Mouse (Mus musculus): ENCODE data around the gene Ino80. TPM values are rescaled to one million over a fixed set of nuclear protein-coding genes. Genes with fewer than 3 reads are reported as not detected.

Ino80 gene
- polyA plus RNA-seq, 1 experiment: 12.9 TPM

GRCm38 (mm10) chr2:119399313-119399712, 78.2 kb downstream of the Ino80 start:
- TF ChIP-seq CTCF (IDR thresholded peaks at IDR 0.05; ENCODE audit: low read depth, low read length) (no peak), POLR2A (IDR thresholded peaks at IDR 0.05; ENCODE audit: borderline replicate concordance, low read depth, low read length) (no peak)
- no peak overlapping the region for H3K27ac ChIP-seq (ENCODE audit: insufficient read depth, low read depth, low read length)
- H3K4me1 ChIP-seq (ENCODE audit: control insufficient read depth, insufficient read depth, low read length): 0 out of 2 replicates have a peak, but pooled peaks cover 3% of the 10 kb centered on the region
- H3K4me3 ChIP-seq (ENCODE audit: insufficient read depth, low read length): no peak overlapping the region

DNA sequence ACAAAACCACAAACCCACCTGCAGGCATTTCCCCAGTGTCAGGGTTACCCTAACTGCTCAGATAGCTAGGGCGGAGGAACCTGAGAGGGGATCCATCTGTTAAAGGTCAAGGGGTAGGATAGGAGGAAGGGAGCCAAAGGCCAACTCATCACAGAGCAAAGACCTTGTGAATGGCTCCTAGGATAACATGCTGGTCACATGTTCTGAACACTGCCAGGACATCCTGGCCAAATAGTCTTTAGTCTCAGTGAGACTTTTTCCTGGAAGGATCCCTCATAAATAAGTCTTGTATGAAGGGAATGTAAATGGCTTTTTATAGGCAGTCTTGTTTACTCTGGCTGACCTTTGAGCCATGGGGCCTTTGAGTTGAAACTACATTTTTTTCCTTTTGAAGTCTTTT, 78.8 kb downstream of the Ino80 start:
- Histone ChIP-seq H3K4me1 (ENCODE audit: control insufficient read depth, insufficient read depth, low read length) (0 out of 2 replicates have a peak, but pooled peaks cover 3% of the 10 kb centered on the region), H3K27ac (ENCODE audit: insufficient read depth, low read depth, low read length) (no peak overlapping the region), H3K4me3 (ENCODE audit: insufficient read depth, low read length) (no peak overlapping the region)
- TF ChIP-seq POLR2A (IDR thresholded peaks at IDR 0.05; ENCODE audit: borderline replicate concordance, low read depth, low read length) (no peak), CTCF (IDR thresholded peaks at IDR 0.05; ENCODE audit: low read depth, low read length) (no peak)

DNA sequence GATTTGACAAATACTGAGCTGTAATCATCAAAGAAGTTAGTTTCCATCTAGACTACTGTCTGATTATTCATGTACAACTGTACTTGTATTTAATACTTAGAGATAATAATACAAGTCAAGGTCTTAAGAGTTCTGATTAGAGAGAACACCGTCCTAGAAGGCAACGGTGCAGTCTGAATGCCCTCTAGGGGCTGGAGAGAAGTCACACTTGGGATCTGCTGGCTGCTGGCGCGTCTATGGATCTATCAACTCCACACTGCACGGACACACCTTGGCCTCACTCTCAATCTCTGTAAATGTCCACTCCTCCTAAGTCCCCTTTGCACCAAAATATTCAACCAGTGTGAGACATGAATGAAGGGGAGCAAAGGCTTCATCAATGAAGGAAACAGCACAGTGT, 79.2 kb downstream of the Ino80 start:
- H3K27ac ChIP-seq (ENCODE audit: insufficient read depth, low read depth, low read length): no peak overlapping the region
- no peak overlapping the region for H3K4me3 ChIP-seq (ENCODE audit: insufficient read depth, low read length)
- 0 out of 2 replicates have a peak, but pooled peaks cover 3% of the 10 kb centered on the region for H3K4me1 ChIP-seq (ENCODE audit: control insufficient read depth, insufficient read depth, low read length)
- TF ChIP-seq CTCF (IDR thresholded peaks at IDR 0.05; ENCODE audit: low read depth, low read length): no peak
- TF ChIP-seq POLR2A (IDR thresholded peaks at IDR 0.05; ENCODE audit: borderline replicate concordance, low read depth, low read length): no peak

DNA sequence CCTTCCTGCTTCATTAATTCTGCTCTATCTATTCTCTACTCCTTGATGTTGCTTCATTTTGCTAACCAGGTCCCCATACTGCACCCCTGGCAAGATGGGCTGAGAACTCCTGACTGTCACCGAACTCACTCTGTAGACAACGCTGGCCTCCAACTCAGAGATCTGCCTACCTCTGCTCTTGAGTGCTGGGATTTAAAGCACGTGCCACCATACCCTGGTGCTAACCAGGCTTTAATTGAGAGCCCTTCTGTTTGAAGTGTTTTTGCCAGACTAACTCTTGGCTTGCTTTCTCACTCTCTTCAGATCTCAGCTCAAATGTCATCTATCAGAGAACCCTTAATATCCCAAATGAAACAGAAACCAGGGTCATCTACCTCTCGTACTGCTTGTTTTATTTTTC, 87.5 kb downstream of the Ino80 start:
- TF ChIP-seq CTCF (IDR thresholded peaks at IDR 0.05; ENCODE audit: low read depth, low read length) (no peak), POLR2A (IDR thresholded peaks at IDR 0.05; ENCODE audit: borderline replicate concordance, low read depth, low read length) (no peak)
- Histone ChIP-seq H3K27ac (ENCODE audit: insufficient read depth, low read depth, low read length) (no peak overlapping the region), H3K4me3 (ENCODE audit: insufficient read depth, low read length) (no peak overlapping the region), H3K4me1 (ENCODE audit: control insufficient read depth, insufficient read depth, low read length) (no peaks in the 10 kb centered on the region)

DNA sequence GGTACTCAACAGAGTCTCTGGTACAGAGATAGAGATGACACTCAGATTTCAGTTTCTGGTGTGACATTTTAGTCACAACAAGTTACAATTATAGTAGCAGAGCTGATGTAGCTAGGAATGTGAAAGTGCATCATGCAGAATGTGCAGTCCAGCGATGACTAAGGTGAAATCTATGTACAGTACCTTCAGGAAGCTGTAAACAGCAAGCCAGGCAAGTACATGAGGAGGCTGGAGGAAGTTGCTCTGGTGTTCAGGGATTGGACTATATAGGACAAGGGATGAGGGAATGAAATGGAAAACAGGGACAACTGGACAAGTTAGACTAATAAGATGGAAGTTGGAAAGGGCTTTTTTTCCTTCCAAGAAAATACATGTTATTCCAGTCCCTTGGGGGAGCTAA, 89.2 kb downstream of the Ino80 start:
- no peak overlapping the region for H3K4me3 ChIP-seq (ENCODE audit: insufficient read depth, low read length)
- H3K27ac ChIP-seq (ENCODE audit: insufficient read depth, low read depth, low read length): no peak overlapping the region
- no peaks in the 10 kb centered on the region for H3K4me1 ChIP-seq (ENCODE audit: control insufficient read depth, insufficient read depth, low read length)
- TF ChIP-seq CTCF (IDR thresholded peaks at IDR 0.05; ENCODE audit: low read depth, low read length): no peak
- no peak for TF ChIP-seq POLR2A (IDR thresholded peaks at IDR 0.05; ENCODE audit: borderline replicate concordance, low read depth, low read length)

- Histone ChIP-seq H3K27ac (ENCODE audit: insufficient read depth, low read depth, low read length) (no peak overlapping the region), H3K4me1 (ENCODE audit: control insufficient read depth, insufficient read depth, low read length) (no peaks in the 10 kb centered on the region), H3K4me3 (ENCODE audit: insufficient read depth, low read length) (no peak overlapping the region)
- TF ChIP-seq CTCF (IDR thresholded peaks at IDR 0.05; ENCODE audit: low read depth, low read length) (no peak), POLR2A (IDR thresholded peaks at IDR 0.05; ENCODE audit: borderline replicate concordance, low read depth, low read length) (no peak)
Observed at GRCm38 (mm10) chr2:119379455-119379854, 98.0 kb downstream of the Ino80 start.

- no peak for TF ChIP-seq CTCF (IDR thresholded peaks at IDR 0.05; ENCODE audit: low read depth, low read length)
- TF ChIP-seq POLR2A (IDR thresholded peaks at IDR 0.05; ENCODE audit: borderline replicate concordance, low read depth, low read length): no peak
- Histone ChIP-seq H3K4me1 (ENCODE audit: control insufficient read depth, insufficient read depth, low read length) (no peaks in the 10 kb centered on the region), H3K27ac (ENCODE audit: insufficient read depth, low read depth, low read length) (no peak overlapping the region), H3K4me3 (ENCODE audit: insufficient read depth, low read length) (no peak overlapping the region)
Observed at GRCm38 (mm10) chr2:119377826-119378225, 99.7 kb downstream of the Ino80 start.

- TF ChIP-seq POLR2A (IDR thresholded peaks at IDR 0.05; ENCODE audit: borderline replicate concordance, low read depth, low read length) (no peak), CTCF (IDR thresholded peaks at IDR 0.05; ENCODE audit: low read depth, low read length) (no peak)
- no peaks in the 10 kb centered on the region for H3K4me1 ChIP-seq (ENCODE audit: control insufficient read depth, insufficient read depth, low read length)
- no peak overlapping the region for H3K4me3 ChIP-seq (ENCODE audit: insufficient read depth, low read length)
- no peak overlapping the region for H3K27ac ChIP-seq (ENCODE audit: insufficient read depth, low read depth, low read length)
Observed at GRCm38 (mm10) chr2:119377286-119377685, 100.2 kb downstream of the Ino80 start.

- Histone ChIP-seq H3K27ac (ENCODE audit: insufficient read depth, low read depth, low read length) (no peak overlapping the region), H3K4me1 (ENCODE audit: control insufficient read depth, insufficient read depth, low read length) (peaks cover 4% of the 10 kb centered on the region; the same call in 1 of the 2 replicates), H3K4me3 (ENCODE audit: insufficient read depth, low read length) (no peak overlapping the region)
- TF ChIP-seq POLR2A (IDR thresholded peaks at IDR 0.05; ENCODE audit: borderline replicate concordance, low read depth, low read length) (no peak), CTCF (IDR thresholded peaks at IDR 0.05; ENCODE audit: low read depth, low read length) (no peak)
Observed at GRCm38 (mm10) chr2:119370116-119370515, 107.4 kb downstream of the Ino80 start.

DNA sequence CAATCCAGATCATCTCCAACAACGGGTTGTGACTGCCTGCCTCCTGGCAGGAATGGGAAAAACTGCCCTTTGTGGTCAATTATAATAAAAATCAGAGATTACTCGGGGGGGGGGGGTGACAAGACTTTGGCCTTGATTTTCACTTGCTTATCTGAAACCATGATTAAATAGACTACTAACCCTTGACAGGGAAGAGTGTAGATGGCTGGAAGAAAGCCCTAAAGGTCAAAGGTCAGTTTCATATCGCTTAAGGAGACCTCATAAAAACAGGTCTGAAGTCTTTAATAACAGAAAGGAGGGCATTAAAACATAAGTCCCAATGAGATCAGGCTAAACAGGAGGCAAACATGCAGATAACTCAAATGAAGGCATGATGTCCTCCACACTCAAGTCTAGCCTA, 110.1 kb downstream of the Ino80 start:
- H3K4me3 ChIP-seq (ENCODE audit: insufficient read depth, low read length): no peak overlapping the region
- TF ChIP-seq CTCF (IDR thresholded peaks at IDR 0.05; ENCODE audit: low read depth, low read length): no peak
- no peak for TF ChIP-seq POLR2A (IDR thresholded peaks at IDR 0.05; ENCODE audit: borderline replicate concordance, low read depth, low read length)
- no peak overlapping the region for H3K27ac ChIP-seq (ENCODE audit: insufficient read depth, low read depth, low read length)
- peaks cover 4% of the 10 kb centered on the region; the same call in 1 of the 2 replicates for H3K4me1 ChIP-seq (ENCODE audit: control insufficient read depth, insufficient read depth, low read length)

- H3K4me3 ChIP-seq (ENCODE audit: insufficient read depth, low read length): no peak overlapping the region
- H3K27ac ChIP-seq (ENCODE audit: insufficient read depth, low read depth, low read length): no peak overlapping the region
- peaks cover 11% of the 10 kb centered on the region for H3K4me1 ChIP-seq (ENCODE audit: control insufficient read depth, insufficient read depth, low read length)
- TF ChIP-seq CTCF (IDR thresholded peaks at IDR 0.05; ENCODE audit: low read depth, low read length): no peak
- no peak for TF ChIP-seq POLR2A (IDR thresholded peaks at IDR 0.05; ENCODE audit: borderline replicate concordance, low read depth, low read length)
Observed at GRCm38 (mm10) chr2:119364969-119365368, 112.5 kb downstream of the Ino80 start.
